Mouse (Mus musculus): Measurements from ENCODE around the gene Fbxl17. TPM values are rescaled to one million over a fixed set of nuclear protein-coding genes. Genes with fewer than 3 reads are reported as not detected.
A peak's percentile ranks its signal among the peaks of the same experiment; 100 is the strongest.

Fbxl17 gene
- 7.5 and 8.0 TPM in 2 replicates for polyA plus RNA-seq (2015; fragmentation: Nextera tagmentation; extraction: Ambion mirVana)

DNA sequence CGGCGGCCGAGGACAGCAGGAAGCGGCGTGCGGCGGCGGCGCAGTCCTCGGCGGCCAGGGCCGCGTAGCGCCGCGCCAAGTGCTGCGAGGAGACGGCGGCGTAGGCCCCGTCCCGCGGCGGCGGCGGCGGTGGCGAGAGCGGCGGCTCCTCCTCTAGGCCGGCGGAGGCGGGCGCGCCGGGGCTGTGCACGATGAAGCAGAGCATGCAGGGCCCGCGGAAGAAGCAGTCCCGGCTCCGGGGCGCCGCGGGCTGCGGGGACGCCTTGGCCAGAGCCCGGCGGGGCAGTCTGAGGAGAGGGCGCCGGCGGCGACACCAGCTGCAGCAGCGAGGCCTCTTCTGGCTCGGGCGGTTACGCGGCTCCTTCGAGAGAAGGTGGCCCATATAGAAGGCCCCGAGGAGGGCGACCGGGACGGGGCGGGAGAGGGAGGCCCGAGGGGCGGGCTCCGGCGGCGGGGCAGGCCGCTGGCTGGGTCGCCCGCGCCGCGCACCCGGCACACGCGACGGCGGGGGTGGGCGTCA is at the start of gene Fbxl17:
Gene Fbxl17, minus strand, starts transcription at position 382 of the 520 bp plus-strand sequence.
- no peaks in the 10 kb centered on the region for H3K27me3 ChIP-seq
- H3K27ac ChIP-seq (replicated peaks): peak within 1 kb of the TSS; percentile 94
- H3K36me3 ChIP-seq: no peaks in the 10 kb centered on the region
- H3K9ac ChIP-seq: peak within 1 kb of the TSS; percentile 93
- no peaks in the 10 kb centered on the region for H3K9me3 ChIP-seq (replicated peaks)
- ATAC-seq (ENCODE audit: insufficient number of reproducible peaks, low FRiP score, low TSS enrichment, low read depth): peak; percentile 70
- H3K4me1 ChIP-seq: peaks cover 31% of the 10 kb centered on the region
- peak within 1 kb of the TSS; percentile 65 for H3K4me2 ChIP-seq (replicated peaks)
- peak within 1 kb of the TSS; percentile 69 for H3K4me3 ChIP-seq (replicated peaks)
- WGBS: under 1% methylated on average over 75 of the region's 80 CpGs

GRCm38 (mm10) chr17:63547465-63547864 is 47.6 kb upstream of the Fbxl17 start:
- Histone ChIP-seq H3K27me3 (no peaks in the 10 kb centered on the region), H3K27ac (replicated peaks) (no peak overlapping the region), H3K9ac (no peak overlapping the region), H3K4me1 (no peaks in the 10 kb centered on the region), H3K4me3 (replicated peaks) (no peak overlapping the region), H3K36me3 (no peaks in the 10 kb centered on the region), H3K9me3 (replicated peaks) (no peaks in the 10 kb centered on the region), H3K4me2 (replicated peaks) (no peak overlapping the region)
- 76% methylated on average over 4 of the region's 4 CpGs for WGBS
- no peak for ATAC-seq (ENCODE audit: insufficient number of reproducible peaks, low FRiP score, low TSS enrichment, low read depth)

- Histone ChIP-seq H3K36me3 (no peaks in the 10 kb centered on the region), H3K27ac (replicated peaks) (no peak overlapping the region), H3K4me2 (replicated peaks) (no peak overlapping the region), H3K9me3 (replicated peaks) (no peaks in the 10 kb centered on the region), H3K4me1 (no peaks in the 10 kb centered on the region), H3K27me3 (no peaks in the 10 kb centered on the region), H3K9ac (no peak overlapping the region), H3K4me3 (replicated peaks) (no peak overlapping the region)
- no peak for ATAC-seq (ENCODE audit: insufficient number of reproducible peaks, low FRiP score, low TSS enrichment, low read depth)
- 79% methylated on average over 17 of the region's 17 CpGs for WGBS
Observed at GRCm38 (mm10) chr17:63534576-63535265, 34.9 kb upstream of the Fbxl17 start.

DNA sequence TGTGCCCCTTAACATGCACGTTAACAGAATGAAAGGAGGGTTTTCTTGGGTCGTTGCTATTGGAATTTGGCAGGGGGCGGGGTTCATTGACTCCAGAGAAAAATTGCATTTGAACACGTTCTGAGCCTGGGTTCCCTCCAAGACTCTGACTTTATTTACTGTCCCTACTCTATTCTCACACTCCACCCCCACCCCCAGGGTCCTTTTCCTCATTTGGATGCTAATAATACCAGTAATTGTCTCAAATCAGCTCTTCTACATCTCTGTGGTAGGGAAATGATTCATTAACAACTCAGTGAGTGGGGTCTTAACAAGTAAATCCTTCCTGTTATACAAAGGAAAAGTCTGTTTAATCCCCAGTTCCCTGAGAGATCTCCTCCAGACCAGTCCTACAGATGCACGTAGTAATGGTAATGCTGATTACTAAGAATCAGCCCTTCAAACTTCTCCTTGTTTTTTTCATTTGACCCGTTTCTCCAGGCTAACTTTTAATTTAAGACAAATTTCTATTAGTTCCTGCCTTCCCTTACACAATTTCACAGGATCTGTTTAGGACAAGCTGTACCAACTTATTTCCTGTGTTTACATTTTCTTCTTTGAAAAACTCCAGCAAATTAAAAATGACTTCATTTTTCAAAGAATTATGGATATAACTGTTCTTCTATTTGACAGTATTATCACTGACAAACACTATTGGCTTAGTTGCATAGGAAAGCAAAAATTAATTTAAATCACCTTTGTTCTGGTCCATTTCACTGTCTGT is 33.4 kb upstream of the Fbxl17 start:
- no peak overlapping the region for H3K4me3 ChIP-seq (replicated peaks)
- WGBS: 28% methylated on average over 6 of the region's 6 CpGs
- no peaks in the 10 kb centered on the region for H3K36me3 ChIP-seq
- H3K27me3 ChIP-seq: no peaks in the 10 kb centered on the region
- H3K4me1 ChIP-seq: no peaks in the 10 kb centered on the region
- no peaks in the 10 kb centered on the region for H3K9me3 ChIP-seq (replicated peaks)
- no peak overlapping the region for H3K27ac ChIP-seq (replicated peaks)
- H3K4me2 ChIP-seq (replicated peaks): no peak overlapping the region
- no peak overlapping the region for H3K9ac ChIP-seq
- no peak for ATAC-seq (ENCODE audit: insufficient number of reproducible peaks, low FRiP score, low TSS enrichment, low read depth)

DNA sequence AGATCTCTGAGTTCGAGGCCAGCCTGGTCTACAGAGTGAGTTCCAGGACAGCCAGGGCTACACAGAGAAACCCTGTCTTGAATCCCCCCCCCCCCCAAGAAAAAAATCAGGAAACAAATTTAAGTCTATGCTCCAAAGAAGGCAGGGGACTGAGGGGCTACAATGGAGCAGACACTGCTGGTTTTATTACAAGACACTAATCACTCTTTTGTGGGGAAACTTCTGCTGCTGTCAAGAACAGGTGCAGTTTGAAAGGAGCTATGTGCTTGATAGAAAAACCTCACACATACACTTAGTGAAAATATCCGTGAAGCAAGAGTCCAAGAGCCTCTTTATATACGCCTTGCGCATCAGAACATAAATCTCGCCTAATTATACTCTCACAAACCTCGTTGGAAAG is 29.7 kb upstream of the Fbxl17 start:
- Histone ChIP-seq H3K4me1 (no peaks in the 10 kb centered on the region), H3K4me2 (replicated peaks) (no peak overlapping the region), H3K36me3 (no peaks in the 10 kb centered on the region), H3K27me3 (no peaks in the 10 kb centered on the region), H3K4me3 (replicated peaks) (no peak overlapping the region), H3K9ac (no peak overlapping the region), H3K9me3 (replicated peaks) (no peaks in the 10 kb centered on the region), H3K27ac (replicated peaks) (no peak overlapping the region)
- no peak for ATAC-seq (ENCODE audit: insufficient number of reproducible peaks, low FRiP score, low TSS enrichment, low read depth)
- WGBS: 81% methylated on average over 6 of the region's 6 CpGs

DNA sequence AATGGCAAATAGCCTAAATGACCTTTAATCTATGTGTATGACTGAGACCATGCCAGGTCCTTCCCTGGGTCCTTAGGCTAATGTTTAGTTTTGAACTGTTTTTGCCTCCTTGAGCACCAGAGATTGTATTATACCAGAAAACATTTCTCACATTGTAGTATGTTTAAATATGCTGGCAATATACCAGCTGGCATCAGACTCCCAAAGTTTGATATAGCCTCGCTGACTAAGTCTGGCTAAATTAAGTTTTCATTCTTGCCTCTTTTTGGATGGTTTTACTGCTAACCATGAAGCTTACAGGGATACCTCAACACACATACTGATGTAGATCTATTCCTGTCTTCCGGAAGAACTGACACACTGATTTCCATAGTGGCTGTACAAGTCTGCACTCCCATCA is 20.9 kb upstream of the Fbxl17 start:
- ATAC-seq (ENCODE audit: insufficient number of reproducible peaks, low FRiP score, low TSS enrichment, low read depth): no peak
- 61% methylated on average over 2 of the region's 2 CpGs for WGBS
- H3K27ac ChIP-seq (replicated peaks): no peak overlapping the region
- H3K4me2 ChIP-seq (replicated peaks): no peak overlapping the region
- H3K9ac ChIP-seq: no peak overlapping the region
- no peaks in the 10 kb centered on the region for H3K27me3 ChIP-seq
- no peaks in the 10 kb centered on the region for H3K9me3 ChIP-seq (replicated peaks)
- H3K4me1 ChIP-seq: no peaks in the 10 kb centered on the region
- H3K4me3 ChIP-seq (replicated peaks): no peak overlapping the region
- no peaks in the 10 kb centered on the region for H3K36me3 ChIP-seq

GRCm38 (mm10) chr17:63510451-63510850 is 10.6 kb upstream of the Fbxl17 start:
- no peaks in the 10 kb centered on the region for H3K27me3 ChIP-seq
- 61% methylated on average over 2 of the region's 2 CpGs for WGBS
- H3K9ac ChIP-seq: no peak overlapping the region
- ATAC-seq (ENCODE audit: insufficient number of reproducible peaks, low FRiP score, low TSS enrichment, low read depth): no peak
- no peak overlapping the region for H3K4me2 ChIP-seq (replicated peaks)
- no peaks in the 10 kb centered on the region for H3K36me3 ChIP-seq
- H3K9me3 ChIP-seq (replicated peaks): no peaks in the 10 kb centered on the region
- H3K27ac ChIP-seq (replicated peaks): no peak overlapping the region
- no peak overlapping the region for H3K4me3 ChIP-seq (replicated peaks)
- H3K4me1 ChIP-seq: no peaks in the 10 kb centered on the region

- peak overlapping the region; percentile 65; the same call in 1 of the 2 replicates for H3K4me2 ChIP-seq (replicated peaks)
- H3K36me3 ChIP-seq: no peaks in the 10 kb centered on the region
- ATAC-seq (ENCODE audit: insufficient number of reproducible peaks, low FRiP score, low TSS enrichment, low read depth): no peak
- peak overlapping the region; percentile 69 for H3K4me3 ChIP-seq (replicated peaks)
- H3K27ac ChIP-seq (replicated peaks): 0 out of 2 replicates have a peak overlapping the region, but pooled peaks have one; percentile 94
- WGBS: 85% methylated on average over 6 of the region's 6 CpGs
- no peak overlapping the region for H3K9ac ChIP-seq
- no peaks in the 10 kb centered on the region for H3K9me3 ChIP-seq (replicated peaks)
- H3K4me1 ChIP-seq: peaks cover 29% of the 10 kb centered on the region
- no peaks in the 10 kb centered on the region for H3K27me3 ChIP-seq
Observed at GRCm38 (mm10) chr17:63501091-63501490, 1.3 kb upstream of the Fbxl17 start.

DNA sequence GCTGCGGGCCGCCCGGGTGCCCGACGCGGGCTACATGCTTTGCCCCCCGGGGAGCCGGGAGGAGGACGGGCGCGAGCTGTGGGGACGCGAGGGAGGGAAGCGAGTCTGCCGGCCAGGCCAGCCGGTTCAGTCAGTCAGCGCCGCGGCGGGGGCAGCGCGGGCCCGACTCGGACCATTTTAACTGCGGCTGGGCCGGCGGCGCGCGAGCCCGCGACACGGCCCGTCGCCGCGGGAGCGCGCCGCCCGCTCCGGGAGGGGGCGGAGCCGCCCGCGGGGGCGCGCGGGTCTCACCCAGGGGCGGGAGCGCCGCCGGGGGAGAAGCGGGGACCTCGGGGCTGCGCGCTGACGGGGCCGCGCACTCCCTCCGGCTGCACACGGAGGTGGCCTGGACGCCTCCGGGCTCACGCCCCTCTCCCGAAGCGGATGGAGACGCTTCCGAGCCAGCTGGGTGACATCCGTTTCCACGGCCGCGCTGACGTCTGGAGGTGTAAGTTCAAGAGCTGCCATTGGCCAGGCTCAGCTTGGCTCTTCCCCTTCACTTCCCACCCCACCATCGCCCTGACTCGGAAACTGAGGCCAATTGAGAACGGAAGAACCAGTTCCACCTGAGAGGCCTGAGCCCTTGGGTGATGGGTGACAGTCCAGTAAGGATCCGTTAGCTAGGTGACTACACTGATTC is 478 bp upstream of the Fbxl17 start:
- H3K4me1 ChIP-seq: peaks cover 31% of the 10 kb centered on the region
- under 1% methylated on average over 73 of the region's 78 CpGs for WGBS
- H3K9ac ChIP-seq: peak overlapping the region; percentile 93
- H3K4me3 ChIP-seq (replicated peaks): peak overlapping the region; percentile 69
- H3K27me3 ChIP-seq: no peaks in the 10 kb centered on the region
- peak overlapping the region; percentile 65 for H3K4me2 ChIP-seq (replicated peaks)
- H3K27ac ChIP-seq (replicated peaks): peak overlapping the region; percentile 94
- ATAC-seq (ENCODE audit: insufficient number of reproducible peaks, low FRiP score, low TSS enrichment, low read depth): peak; percentile 82
- H3K9me3 ChIP-seq (replicated peaks): no peaks in the 10 kb centered on the region
- no peaks in the 10 kb centered on the region for H3K36me3 ChIP-seq

DNA sequence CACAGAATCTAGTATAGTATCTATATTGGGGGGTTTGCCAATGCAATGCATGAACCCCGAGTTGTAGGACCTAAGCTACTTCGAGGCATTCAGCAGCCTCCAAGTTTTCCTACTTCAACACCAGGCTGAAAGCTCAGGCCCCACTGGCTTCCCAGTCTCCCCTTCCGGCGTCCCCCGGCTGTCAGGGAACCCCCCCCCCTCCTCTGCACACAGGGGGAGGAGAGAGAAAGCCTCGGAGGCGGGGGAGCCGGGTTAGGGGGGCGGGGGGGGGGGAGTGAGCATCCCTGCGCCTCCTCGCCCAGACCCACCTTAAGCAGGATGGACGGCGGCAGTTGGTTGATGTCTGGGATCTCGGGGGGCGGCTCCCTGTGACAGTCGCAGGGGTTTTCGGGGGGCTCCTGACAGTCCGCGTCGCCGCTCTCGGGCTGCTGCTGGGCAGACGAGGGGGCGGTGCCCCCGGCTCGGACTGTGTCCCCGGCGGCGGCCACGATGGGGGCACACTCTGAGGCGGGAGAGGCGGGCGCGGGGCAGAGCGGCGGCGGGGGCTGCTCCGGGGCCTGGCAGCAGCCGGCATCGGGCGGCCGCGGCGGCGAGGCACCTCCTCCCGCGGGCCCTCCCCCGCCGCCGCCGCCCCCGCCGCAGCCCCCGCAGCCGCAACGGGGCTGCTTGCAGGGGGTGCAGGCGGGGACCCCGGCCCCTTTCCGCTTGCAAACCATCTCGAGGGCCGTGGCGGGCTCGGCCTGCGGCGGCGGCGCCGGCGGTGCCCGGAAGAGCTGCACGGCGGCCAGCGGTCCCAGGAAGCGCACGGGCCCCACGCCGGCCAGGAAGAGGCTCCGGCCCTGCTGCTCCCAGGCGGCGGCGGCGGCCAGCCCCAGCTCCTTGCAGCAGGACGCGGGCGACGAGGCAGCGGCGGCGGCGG is 841 bp downstream of the Fbxl17 start:
- Histone ChIP-seq H3K4me1 (peaks cover 33% of the 10 kb centered on the region), H3K4me2 (replicated peaks) (peak overlapping the region; percentile 65), H3K36me3 (no peaks in the 10 kb centered on the region), H3K27ac (replicated peaks) (peak overlapping the region; percentile 94), H3K9me3 (replicated peaks) (no peaks in the 10 kb centered on the region), H3K9ac (peak overlapping the region; percentile 93), H3K27me3 (no peaks in the 10 kb centered on the region), H3K4me3 (replicated peaks) (peak overlapping the region; percentile 69)
- under 1% methylated on average over 80 of the region's 90 CpGs for WGBS
- peak; percentile 72 for ATAC-seq (ENCODE audit: insufficient number of reproducible peaks, low FRiP score, low TSS enrichment, low read depth)
